Mouse (Mus musculus): ENCODE measurements around the gene D430042O09Rik.

The D430042O09Rik gene

GRCm38 (mm10) chr7:125873971-125874495 is 166.3 kb downstream of the D430042O09Rik start:
- DNase-seq (ENCODE audit: low spot score), result no peak

GRCm38 (mm10) chr7:125878040-125878439 is 170.4 kb downstream of the D430042O09Rik start:
- no peak for DNase-seq (ENCODE audit: low spot score)

- DNase-seq (ENCODE audit: low spot score), result no peak
These were observed 175.5 kb downstream of the D430042O09Rik start for GRCm38 (mm10) chr7:125883232-125883631.

GRCm38 (mm10) chr7:125886116-125886680 is 178.5 kb downstream of the D430042O09Rik start:
- DNase-seq (ENCODE audit: low spot score), result no peak

- no peak for DNase-seq (ENCODE audit: low spot score)
These were observed 179.4 kb downstream of the D430042O09Rik start for GRCm38 (mm10) chr7:125887124-125887523.

GRCm38 (mm10) chr7:125887761-125888160 is 180.1 kb downstream of the D430042O09Rik start:
- no peak for DNase-seq (ENCODE audit: low spot score)

GRCm38 (mm10) chr7:125888373-125888772 is 180.7 kb downstream of the D430042O09Rik start:
- DNase-seq (ENCODE audit: low spot score), result no peak

- DNase-seq (ENCODE audit: low spot score), result no peak
These were observed 185.9 kb downstream of the D430042O09Rik start for GRCm38 (mm10) chr7:125893621-125894020.

- no peak for DNase-seq (ENCODE audit: low spot score)
These were observed 189.4 kb downstream of the D430042O09Rik start for GRCm38 (mm10) chr7:125897059-125897458.

GRCm38 (mm10) chr7:125899036-125899435 is 191.3 kb downstream of the D430042O09Rik start:
- DNase-seq (ENCODE audit: low spot score), result no peak

GRCm38 (mm10) chr7:125899916-125900315 is 192.2 kb downstream of the D430042O09Rik start:
- DNase-seq (ENCODE audit: low spot score), result no peak

GRCm38 (mm10) chr7:125900386-125901161 is 192.9 kb downstream of the D430042O09Rik start:
- no peak for DNase-seq (ENCODE audit: low spot score)

GRCm38 (mm10) chr7:125920801-125921200 is 213.1 kb downstream of the D430042O09Rik start:
- DNase-seq (ENCODE audit: low spot score), result no peak

GRCm38 (mm10) chr7:125924044-125924443 is 216.4 kb downstream of the D430042O09Rik start:
- no peak for DNase-seq (ENCODE audit: low spot score)

All from urinary bladder, postnatal 10 days (tissue).